Mouse (Mus musculus): ENCODE results near the gene Gm21992.

- no peak for TF ChIP-seq CTCF (IDR thresholded peaks at IDR 0.05)
- TF ChIP-seq POLR2A (IDR thresholded peaks at IDR 0.05; ENCODE audit: insufficient read depth, low read depth, low read length) = no peak
- TF ChIP-seq EP300 (IDR thresholded peaks at IDR 0.05; ENCODE audit: insufficient read depth, low read depth, low read length) = no peak
These were observed 17.7 kb upstream of the Gm21992 start for GRCm38 (mm10) chr19:4829156-4829555.
